Mouse (Mus musculus): Measurements from ENCODE around the gene Eml4.

- TF ChIP-seq CTCF (IDR thresholded peaks at IDR 0.05; ENCODE audit: low read depth, low read length) = no peak
- TF ChIP-seq POLR2A (IDR thresholded peaks at IDR 0.05; ENCODE audit: extremely low read depth, insufficient read depth, low read length) = no peak
These were observed 174.0 kb downstream of the Eml4 start for GRCm38 (mm10) chr17:83524753-83525152.
